7 mouse cellular contexts compared by ENCODE assay signal in the genomic region with DNA sequence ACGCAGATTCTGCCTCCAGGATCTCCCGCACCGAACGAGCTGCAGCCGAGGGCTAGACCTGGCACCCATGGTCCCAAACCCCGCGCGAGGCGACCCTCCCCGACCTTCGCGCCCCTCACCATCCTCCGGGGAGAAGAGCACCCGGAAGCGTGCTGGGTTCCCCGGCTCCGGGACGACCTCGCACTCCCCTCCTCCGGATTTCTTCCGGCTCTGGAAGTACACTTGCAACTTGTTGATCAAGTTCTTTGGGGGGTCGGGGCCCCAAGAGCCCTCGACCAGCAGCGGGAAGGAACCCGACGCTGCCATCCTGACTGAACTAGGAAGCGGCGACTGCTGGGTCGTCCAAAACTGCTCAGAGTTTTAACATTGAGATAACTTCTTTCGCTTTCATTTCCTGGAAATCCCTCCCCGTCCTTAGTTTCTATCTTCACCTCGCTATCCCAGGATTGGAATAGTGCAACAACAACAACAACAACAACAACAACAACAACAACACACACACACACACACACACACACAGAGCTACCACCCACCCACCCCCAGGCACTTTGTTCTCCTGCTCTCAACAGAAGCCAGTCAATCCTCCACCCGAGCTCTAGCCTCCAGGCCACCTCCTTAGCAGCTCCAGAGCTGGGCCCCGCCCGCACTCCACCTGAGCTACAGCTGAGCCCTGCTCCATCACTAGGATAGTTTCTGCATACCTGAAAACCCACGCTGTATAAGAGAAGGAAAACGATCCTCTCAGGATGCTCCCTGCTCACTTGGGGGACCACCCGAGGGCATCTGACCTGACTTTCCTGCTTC. TPM values are rescaled to one million over a fixed set of nuclear protein-coding genes. Genes with fewer than 3 reads are reported as not detected.
DNase-seq lines count a peak whose midpoint lies in the region; TF ChIP-seq lines count a peak whose summit lies in the region.

Gene Parp14 (minus strand): TSS at position 497 of the 804 bp plus-strand sequence.

- H3K36me3 ChIP-seq in E14TG2a.4 (ENCODE audit: insufficient read depth, low read length): no peaks in the 10 kb centered on the region
- no peaks in the 10 kb centered on the region for H3K36me3 ChIP-seq in limb, embryonic 10.5 days

- H3K27ac ChIP-seq in limb, embryonic 10.5 days: peak within 1 kb of the TSS; percentile 76

- TF ChIP-seq CTCF in E14TG2a.4 (conservative IDR thresholded peaks at IDR 0.05; ENCODE audit: low read length): no peak

- H3K27me3 ChIP-seq in E14TG2a.4 (ENCODE audit: insufficient read depth, low read length): peaks cover 12% of the 10 kb centered on the region; the same call in 1 of the 2 replicates
- peaks cover 51% of the 10 kb centered on the region for H3K27me3 ChIP-seq in limb, embryonic 10.5 days (ENCODE audit: low read depth, poor library complexity, severe bottlenecking)

- no peaks in the 10 kb centered on the region for H3K9me3 ChIP-seq in E14TG2a.4 (ENCODE audit: low read length)
- no peaks in the 10 kb centered on the region for H3K9me3 ChIP-seq in limb, embryonic 10.5 days (replicated peaks)

- peaks cover 64% of the 10 kb centered on the region for H3K4me1 ChIP-seq in E14TG2a.4 (replicated peaks; ENCODE audit: low read depth, low read length)
- H3K4me1 ChIP-seq in limb, embryonic 10.5 days: peaks cover 18% of the 10 kb centered on the region

- peak; percentile 51 for DNase-seq in adipocyte (ENCODE audit: low spot score)
- peak; percentile 13 for DNase-seq in fibroblast of lung, adult 2 months (ENCODE audit: low read depth)
- DNase-seq in heart, postnatal 4 days: peak; percentile 41
- DNase-seq in limb, embryonic 10.5 days (ENCODE audit: low spot score): peak; percentile 65
- DNase-seq in mesoderm, embryonic 11.5 days (ENCODE audit: low read depth, low spot score): peak; percentile 23
- peak; percentile 30 to 74 for DNase-seq in spleen, postnatal 4 days (ENCODE audit: low spot score in 2 of 2)

- peak within 1 kb of the TSS; percentile 81 for H3K4me3 ChIP-seq in E14TG2a.4 (replicated peaks; ENCODE audit: low read length)
- H3K4me3 ChIP-seq in limb, embryonic 10.5 days: peak within 1 kb of the TSS; percentile 72

- 2% methylated on average over 38 of the region's 38 CpGs for WGBS in limb, embryonic 10.5 days

RNA-seq across cellular contexts. Expression of gene Parp14, which starts in this region (rescaled TPM):
- total RNA-seq in heart, postnatal 4 days (2021): 1 to 10 TPM; 5.2 to 5.4 TPM
- polyA plus RNA-seq in limb, embryonic 10.5 days (2016; fragmentation: Nextera tagmentation; extraction: Ambion mirVana): 0.19 and 0.24 TPM in 2 replicates

Comparison
In these comparisons a context has a peak if more than half of its experiments do, and no peak if none do; other contexts are left out.
1. Peak in every context shown above with its lines: DNase-seq, H3K4me3 ChIP-seq and H3K27ac ChIP-seq.
2. Peak in DNase-seq, H3K4me3 ChIP-seq and H3K27ac ChIP-seq in limb, embryonic 10.5 days; RNA of the gene not detected or under 1 TPM.
3. DNase-seq: peak in every context shown above with its lines; median percentile 65 in limb, embryonic 10.5 days; 52 in spleen, postnatal 4 days; 51 in adipocyte; 41 in heart, postnatal 4 days; 23 in mesoderm, embryonic 11.5 days; 13 in fibroblast of lung, adult 2 months.